Mouse (Mus musculus): Measurements from ENCODE around the gene Zfp750. TPM values are rescaled to one million over a fixed set of nuclear protein-coding genes. Genes with fewer than 3 reads are reported as not detected.

The Zfp750 gene
- 26.7 and 33.2 TPM in 2 replicates for polyA plus RNA-seq (2015; fragmentation: Nextera tagmentation; extraction: Ambion mirVana)

DNA sequence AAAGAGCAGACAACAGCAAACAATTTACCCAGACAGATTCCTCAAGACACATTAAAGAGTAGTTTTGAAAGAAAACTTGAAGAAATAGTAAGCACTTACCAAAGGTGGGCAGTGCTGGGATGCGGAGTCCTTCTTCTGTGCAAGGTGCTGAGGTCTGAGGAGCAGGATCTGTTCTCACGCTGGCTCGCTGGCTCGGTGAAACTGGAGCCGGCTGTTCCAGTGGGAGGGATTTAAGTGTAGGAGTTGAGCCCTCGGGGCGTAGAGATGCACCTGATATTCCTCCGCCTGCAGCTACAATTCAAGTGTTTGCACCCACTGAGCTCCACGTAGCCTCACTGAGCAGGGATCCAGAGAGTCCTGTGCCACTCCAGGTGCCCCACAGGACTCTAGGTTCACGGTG lies at the start of gene Zfp750:
TSS of gene Zfp750 (minus strand) at position 203 of the 400 bp plus-strand sequence.
- Histone ChIP-seq H3K27ac (replicated peaks) (peak within 1 kb of the TSS; percentile 69), H3K9me3 (replicated peaks) (no peaks in the 10 kb centered on the region), H3K4me1 (peaks cover 18% of the 10 kb centered on the region; the same call in 1 of the 2 replicates), H3K4me3 (replicated peaks) (peak within 1 kb of the TSS; percentile 23), H3K9ac (no peak within 1 kb of the TSS), H3K36me3 (no peaks in the 10 kb centered on the region), H3K27me3 (no peaks in the 10 kb centered on the region), H3K4me2 (replicated peaks) (peak within 1 kb of the TSS; percentile 17)
- WGBS, result 28% methylated on average over 10 of the region's 10 CpGs
- 0 out of 2 replicates have a peak, but pooled peaks have one; percentile 35 for ATAC-seq (ENCODE audit: insufficient number of reproducible peaks, low FRiP score, low TSS enrichment, low read depth)

- 82% methylated on average over 4 of the region's 4 CpGs for WGBS
- ATAC-seq (ENCODE audit: insufficient number of reproducible peaks, low FRiP score, low TSS enrichment, low read depth), result no peak
Observed at GRCm38 (mm10) chr11:121564265-121564664, 45.1 kb upstream of the Zfp750 start.

GRCm38 (mm10) chr11:121563312-121563711 lies 44.2 kb upstream of the Zfp750 start:
- ATAC-seq (ENCODE audit: insufficient number of reproducible peaks, low FRiP score, low TSS enrichment, low read depth), result no peak
- Histone ChIP-seq H3K4me1 (no peaks in the 10 kb centered on the region), H3K9ac (no peak overlapping the region), H3K9me3 (replicated peaks) (no peaks in the 10 kb centered on the region), H3K4me3 (replicated peaks) (no peak overlapping the region), H3K36me3 (0 out of 2 replicates have a peak, but pooled peaks cover 5% of the 10 kb centered on the region), H3K27me3 (no peaks in the 10 kb centered on the region), H3K4me2 (replicated peaks) (no peak overlapping the region), H3K27ac (replicated peaks) (no peak overlapping the region)
- 90% methylated on average over 5 of the region's 5 CpGs for WGBS

More at GRCm38 (mm10) chr11:121564265-121564664, 45.1 kb upstream of the Zfp750 start:
- no peak overlapping the region for H3K4me2 ChIP-seq (replicated peaks)
- H3K4me1 ChIP-seq, result no peaks in the 10 kb centered on the region
- H3K27ac ChIP-seq (replicated peaks), result no peak overlapping the region
- H3K9me3 ChIP-seq (replicated peaks), result no peaks in the 10 kb centered on the region
- H3K36me3 ChIP-seq, result 0 out of 2 replicates have a peak, but pooled peaks cover 5% of the 10 kb centered on the region
- no peak overlapping the region for H3K9ac ChIP-seq
- no peaks in the 10 kb centered on the region for H3K27me3 ChIP-seq
- no peak overlapping the region for H3K4me3 ChIP-seq (replicated peaks)

DNA sequence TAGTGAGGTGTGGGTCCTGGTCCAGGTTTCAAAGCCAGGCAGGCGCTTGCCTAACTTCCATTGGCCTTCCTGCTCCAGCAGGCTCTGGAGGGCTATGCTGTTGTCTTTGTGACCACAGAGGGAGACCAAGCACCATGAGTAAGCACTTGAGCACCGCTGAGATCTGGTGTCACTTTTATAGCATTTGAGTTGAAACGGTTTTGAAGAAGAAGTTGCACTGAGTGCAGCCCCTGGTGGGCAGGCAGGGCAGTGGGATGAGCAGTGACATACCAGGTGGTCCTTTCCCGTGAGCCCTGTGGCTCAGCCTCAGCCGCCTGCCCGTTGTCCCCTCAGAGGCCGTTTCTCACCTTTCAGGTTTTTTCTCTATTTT lies 41.1 kb upstream of the Zfp750 start:
- whole genome bisulfite sequencing, result 78% methylated on average over 7 of the region's 7 CpGs

GRCm38 (mm10) chr11:121559527-121560293 lies 40.6 kb upstream of the Zfp750 start:
- 0 out of 2 replicates have a peak, but pooled peaks cover 5% of the 10 kb centered on the region for H3K36me3 ChIP-seq
- no peak overlapping the region for H3K4me2 ChIP-seq (replicated peaks)
- ATAC-seq (ENCODE audit: insufficient number of reproducible peaks, low FRiP score, low TSS enrichment, low read depth), result no peak
- WGBS, result 80% methylated on average over 4 of the region's 4 CpGs
- H3K9me3 ChIP-seq (replicated peaks), result no peaks in the 10 kb centered on the region
- H3K27me3 ChIP-seq, result no peaks in the 10 kb centered on the region
- no peak overlapping the region for H3K27ac ChIP-seq (replicated peaks)
- H3K4me3 ChIP-seq (replicated peaks), result no peak overlapping the region
- no peak overlapping the region for H3K9ac ChIP-seq
- no peaks in the 10 kb centered on the region for H3K4me1 ChIP-seq

More for the DNA sequence above, 41.1 kb upstream of the Zfp750 start:
- Histone ChIP-seq H3K36me3 (0 out of 2 replicates have a peak, but pooled peaks cover 5% of the 10 kb centered on the region), H3K4me2 (replicated peaks) (no peak overlapping the region), H3K4me1 (no peaks in the 10 kb centered on the region), H3K9me3 (replicated peaks) (no peaks in the 10 kb centered on the region), H3K4me3 (replicated peaks) (no peak overlapping the region), H3K27ac (replicated peaks) (no peak overlapping the region), H3K9ac (no peak overlapping the region), H3K27me3 (no peaks in the 10 kb centered on the region)
- ATAC-seq (ENCODE audit: insufficient number of reproducible peaks, low FRiP score, low TSS enrichment, low read depth), result no peak

- 85% methylated on average over 3 of the region's 3 CpGs for WGBS
- Histone ChIP-seq H3K4me2 (replicated peaks) (no peak overlapping the region), H3K9me3 (replicated peaks) (no peaks in the 10 kb centered on the region), H3K4me3 (replicated peaks) (no peak overlapping the region), H3K9ac (no peak overlapping the region), H3K36me3 (no peaks in the 10 kb centered on the region), H3K27ac (replicated peaks) (no peak overlapping the region), H3K4me1 (no peaks in the 10 kb centered on the region), H3K27me3 (no peaks in the 10 kb centered on the region)
- no peak for ATAC-seq (ENCODE audit: insufficient number of reproducible peaks, low FRiP score, low TSS enrichment, low read depth)
Observed at GRCm38 (mm10) chr11:121558522-121558921, 39.4 kb upstream of the Zfp750 start.

DNA sequence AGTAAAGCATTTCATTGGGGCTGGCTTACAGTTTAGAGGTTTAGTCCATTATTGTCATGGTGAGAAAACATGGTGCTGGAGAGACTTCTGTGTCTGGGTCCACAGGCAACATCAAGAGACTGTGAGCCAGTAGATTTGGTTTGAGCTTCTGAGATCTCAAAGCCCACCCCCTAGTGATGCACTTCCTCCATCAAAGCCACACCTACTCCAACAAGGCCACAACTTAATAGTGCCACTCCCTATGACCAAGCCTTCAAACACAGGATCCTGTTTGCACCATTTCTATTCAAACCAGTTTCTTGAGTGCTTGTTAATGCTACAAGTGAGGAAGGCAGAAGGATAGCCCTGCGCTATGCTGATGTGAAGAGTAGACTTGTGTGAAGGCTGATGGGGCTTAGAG lies 38.8 kb upstream of the Zfp750 start:
- ATAC-seq (ENCODE audit: insufficient number of reproducible peaks, low FRiP score, low TSS enrichment, low read depth), result no peak
- H3K4me2 ChIP-seq (replicated peaks), result no peak overlapping the region
- H3K4me1 ChIP-seq, result peaks cover 1% of the 10 kb centered on the region; the same call in 1 of the 2 replicates
- no peaks in the 10 kb centered on the region for H3K27me3 ChIP-seq
- H3K4me3 ChIP-seq (replicated peaks), result no peak overlapping the region
- WGBS, result 100% methylated on average over 1 of the region's 1 CpGs
- no peaks in the 10 kb centered on the region for H3K36me3 ChIP-seq
- H3K9me3 ChIP-seq (replicated peaks), result no peaks in the 10 kb centered on the region
- H3K27ac ChIP-seq (replicated peaks), result no peak overlapping the region
- H3K9ac ChIP-seq, result no peak overlapping the region

DNA sequence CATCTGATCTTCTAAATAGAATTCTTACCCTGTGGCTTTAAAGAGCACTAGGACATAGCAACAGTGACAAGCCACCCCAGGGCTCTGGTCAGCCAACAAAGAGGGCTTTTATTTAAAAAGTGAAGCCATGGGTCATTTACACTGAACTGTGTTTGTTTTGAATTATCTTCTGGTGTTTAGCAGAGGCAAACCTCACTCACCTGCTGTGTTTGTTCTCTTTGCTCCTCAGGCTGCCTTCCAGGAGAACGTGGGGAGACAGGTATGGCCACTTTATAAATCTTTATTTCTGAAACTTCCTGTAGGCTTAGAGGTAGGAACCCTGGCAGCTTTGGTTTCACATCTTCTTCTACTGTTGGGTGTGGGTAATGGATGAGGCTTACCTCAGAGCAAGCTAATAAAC lies 37.6 kb upstream of the Zfp750 start:
- H3K9me3 ChIP-seq (replicated peaks), result no peaks in the 10 kb centered on the region
- H3K9ac ChIP-seq, result no peak overlapping the region
- H3K36me3 ChIP-seq, result no peaks in the 10 kb centered on the region
- H3K4me3 ChIP-seq (replicated peaks), result no peak overlapping the region
- WGBS, result 56% methylated on average over 1 of the region's 1 CpGs
- H3K4me2 ChIP-seq (replicated peaks), result no peak overlapping the region
- no peak for ATAC-seq (ENCODE audit: insufficient number of reproducible peaks, low FRiP score, low TSS enrichment, low read depth)
- H3K4me1 ChIP-seq, result peaks cover 9% of the 10 kb centered on the region
- no peaks in the 10 kb centered on the region for H3K27me3 ChIP-seq
- H3K27ac ChIP-seq (replicated peaks), result 0 out of 2 replicates have a peak overlapping the region, but pooled peaks have one; percentile 3

- H3K36me3 ChIP-seq, result no peaks in the 10 kb centered on the region
- WGBS, result 83% methylated on average over 3 of the region's 3 CpGs
- H3K9ac ChIP-seq, result no peak overlapping the region
- H3K27me3 ChIP-seq, result no peaks in the 10 kb centered on the region
- no peak for ATAC-seq (ENCODE audit: insufficient number of reproducible peaks, low FRiP score, low TSS enrichment, low read depth)
- peaks cover 36% of the 10 kb centered on the region for H3K4me1 ChIP-seq
- H3K9me3 ChIP-seq (replicated peaks), result no peaks in the 10 kb centered on the region
- H3K4me3 ChIP-seq (replicated peaks), result no peak overlapping the region
- H3K4me2 ChIP-seq (replicated peaks), result no peak overlapping the region
- no peak overlapping the region for H3K27ac ChIP-seq (replicated peaks)
Observed at GRCm38 (mm10) chr11:121553458-121553857, 34.3 kb upstream of the Zfp750 start.

DNA sequence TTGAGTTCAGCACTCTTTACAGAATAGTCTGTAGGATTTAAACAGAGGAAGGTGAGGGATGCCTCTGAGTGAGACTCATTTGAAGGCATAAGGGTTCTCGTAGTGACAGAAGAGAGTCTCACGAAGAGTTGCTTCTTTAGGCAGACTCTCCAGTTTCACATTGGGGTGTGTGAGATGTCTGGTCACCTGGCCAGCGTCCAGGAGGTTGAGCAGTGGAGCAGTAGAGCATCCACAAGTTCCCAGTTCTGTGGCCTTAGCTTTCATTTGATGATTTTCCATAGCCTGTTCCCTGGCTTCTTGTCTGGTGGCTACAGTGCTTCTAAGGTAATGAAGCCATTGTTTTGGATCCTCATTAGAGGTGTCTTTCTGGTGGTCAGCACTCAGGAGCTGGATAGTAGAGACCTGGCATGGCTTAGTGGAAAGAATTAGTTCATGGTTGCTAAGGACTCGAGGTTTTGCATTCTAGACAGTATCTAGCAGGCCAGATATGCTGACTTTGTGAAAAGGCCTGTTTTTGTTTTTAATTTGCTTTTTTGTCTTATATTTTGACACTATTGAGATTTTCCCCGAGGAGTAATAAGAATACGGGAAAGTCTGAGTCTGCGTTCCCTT lies 33.8 kb upstream of the Zfp750 start:
- Histone ChIP-seq H3K27ac (replicated peaks) (no peak overlapping the region), H3K27me3 (no peaks in the 10 kb centered on the region), H3K4me2 (replicated peaks) (no peak overlapping the region), H3K9me3 (replicated peaks) (no peaks in the 10 kb centered on the region), H3K4me1 (peaks cover 36% of the 10 kb centered on the region), H3K9ac (no peak overlapping the region), H3K4me3 (replicated peaks) (no peak overlapping the region), H3K36me3 (no peaks in the 10 kb centered on the region)
- no peak for ATAC-seq (ENCODE audit: insufficient number of reproducible peaks, low FRiP score, low TSS enrichment, low read depth)
- WGBS, result 81% methylated on average over 7 of the region's 7 CpGs

DNA sequence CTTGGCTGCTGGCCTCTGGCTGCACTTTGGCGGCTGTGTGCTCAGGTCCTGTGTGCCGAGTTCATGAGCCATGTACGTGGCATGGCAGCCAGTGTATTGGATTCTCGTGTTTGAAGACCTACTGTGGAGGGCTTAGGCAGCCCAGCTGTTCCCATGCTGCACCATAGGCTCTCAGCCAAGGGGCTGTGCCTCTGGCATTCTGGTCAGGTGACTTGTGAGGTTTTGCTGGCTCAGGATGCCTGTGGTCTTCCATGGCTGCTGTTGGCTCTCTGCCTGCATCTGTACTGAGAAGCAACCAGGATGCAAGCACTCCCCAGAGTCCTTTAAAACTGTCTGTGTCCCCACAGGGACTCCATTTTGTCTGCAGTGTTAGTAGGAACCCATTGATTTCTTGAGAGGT lies 33.0 kb upstream of the Zfp750 start:
- no peaks in the 10 kb centered on the region for H3K9me3 ChIP-seq (replicated peaks)
- H3K27me3 ChIP-seq, result no peaks in the 10 kb centered on the region
- peaks cover 36% of the 10 kb centered on the region for H3K4me1 ChIP-seq
- H3K27ac ChIP-seq (replicated peaks), result peak overlapping the region; percentile 25; the same call in 1 of the 2 replicates
- no peak for ATAC-seq (ENCODE audit: insufficient number of reproducible peaks, low FRiP score, low TSS enrichment, low read depth)
- WGBS, result 56% methylated on average over 4 of the region's 4 CpGs
- no peak overlapping the region for H3K4me3 ChIP-seq (replicated peaks)
- H3K9ac ChIP-seq, result no peak overlapping the region
- H3K36me3 ChIP-seq, result no peaks in the 10 kb centered on the region
- H3K4me2 ChIP-seq (replicated peaks), result no peak overlapping the region
